Mouse (Mus musculus) small intestine, adult 2 months (tissue): Measurements from ENCODE around the gene Tom1l2.

Experiments used
- CTCF ChIP-seq: fragments of 200-500 bp; IDR thresholded peaks from 2 replicates; pipeline ENCODE4 v1.5.1; 2012; ENCODE audit warnings: low read depth, mild to moderate bottlenecking, control low read depth, inconsistent platforms, low read length, moderate library complexity, mixed read lengths; ENCODE audit not compliant: insufficient replicate concordance, insufficient read length; ENCODE audit errors: extremely low read depth
- POLR2A ChIP-seq: fragments of 200-500 bp; IDR thresholded peaks from 2 replicates; pipeline ENCODE4 v1.6.1; 2012; ENCODE audit warnings: low read depth, mild to moderate bottlenecking, control low read depth, inconsistent platforms, low read length, moderate library complexity

DNA sequence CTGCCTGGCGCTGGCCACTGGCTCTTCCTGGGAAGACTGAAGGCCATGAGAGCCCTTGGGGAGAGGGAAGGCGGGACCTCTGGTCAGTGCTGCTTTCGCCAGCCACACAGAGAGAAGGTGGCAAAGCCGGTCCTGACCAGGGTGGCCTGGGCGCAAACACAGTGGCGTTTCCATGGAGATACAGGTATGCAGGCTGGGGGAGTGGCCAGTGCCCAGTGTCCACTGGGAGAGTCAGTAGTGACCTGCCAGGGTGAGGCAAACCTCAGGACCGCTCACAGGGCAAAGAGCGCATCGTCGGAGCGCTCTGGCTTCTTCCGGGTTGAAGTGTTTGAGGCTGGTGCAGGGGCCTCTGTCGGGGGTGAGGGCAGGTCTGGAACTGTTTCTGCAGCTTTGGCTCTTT lies 122.9 kb downstream of the Tom1l2 start:
- TF ChIP-seq CTCF (no peak), POLR2A (no peak)
